Mouse (Mus musculus): Measurements from ENCODE around the gene Abhd4. TPM values are rescaled to one million over a fixed set of nuclear protein-coding genes. Genes with fewer than 3 reads are reported as not detected.
"Not testable (repeated sequence)": the region's sequence is repeated elsewhere in the genome, so short reads cannot be mapped to it uniquely, and the experiment has no call there.

Gene Abhd4
- total and polyA plus RNA-seq, 2 experiments, result 22.1 to 38.4 TPM

GRCm38 (mm10) chr14:54227911-54228451 lies 26.0 kb upstream of the Abhd4 start:
- no peaks in the 10 kb centered on the region for H3K79me2 ChIP-seq (ENCODE audit: control insufficient read depth, insufficient read depth, low read length)
- H3K9ac ChIP-seq (ENCODE audit: low read depth, low read length), result peak overlapping the region; percentile 26
- H3K4me3 ChIP-seq (ENCODE audit: insufficient read depth, low read depth, low read length), result peak overlapping the region; percentile 23; the same call in 1 of the 2 replicates
- no peak overlapping the region for H3K27ac ChIP-seq (replicated peaks; ENCODE audit: insufficient read depth, low read depth, low read length)
- no peaks in the 10 kb centered on the region for H3K27me3 ChIP-seq (ENCODE audit: control insufficient read depth, insufficient read depth, low read length)
- H3K36me3 ChIP-seq (ENCODE audit: control insufficient read depth, insufficient read depth, low read length), result no peaks in the 10 kb centered on the region
- H3K4me1 ChIP-seq (ENCODE audit: control insufficient read depth, insufficient read depth, low read length), result peaks cover 3% of the 10 kb centered on the region; the same call in 1 of the 2 replicates
- TF ChIP-seq POLR2A (IDR thresholded peaks at IDR 0.05; ENCODE audit: extremely low read depth, insufficient read depth, low read length) (no peak), CTCF (IDR thresholded peaks at IDR 0.05; ENCODE audit: low read depth, low read length) (peak; percentile 75)
- 0% methylated on average over 10 of the region's 10 CpGs for WGBS
- DNase-seq (ENCODE audit: extremely low read depth, low read depth, low spot score), result peak; percentile 37

GRCm38 (mm10) chr14:54228501-54228900 lies 25.5 kb upstream of the Abhd4 start:
- Histone ChIP-seq H3K9ac (ENCODE audit: low read depth, low read length) (no peak overlapping the region), H3K4me3 (ENCODE audit: insufficient read depth, low read depth, low read length) (no peak overlapping the region), H3K79me2 (ENCODE audit: control insufficient read depth, insufficient read depth, low read length) (no peaks in the 10 kb centered on the region), H3K27me3 (ENCODE audit: control insufficient read depth, insufficient read depth, low read length) (no peaks in the 10 kb centered on the region), H3K27ac (replicated peaks; ENCODE audit: insufficient read depth, low read depth, low read length) (no peak overlapping the region), H3K36me3 (ENCODE audit: control insufficient read depth, insufficient read depth, low read length) (no peaks in the 10 kb centered on the region), H3K4me1 (ENCODE audit: control insufficient read depth, insufficient read depth, low read length) (peaks cover 3% of the 10 kb centered on the region; the same call in 1 of the 2 replicates)
- DNase-seq (ENCODE audit: extremely low read depth, low read depth, low spot score), result no peak
- TF ChIP-seq CTCF (IDR thresholded peaks at IDR 0.05; ENCODE audit: low read depth, low read length), result no peak
- TF ChIP-seq POLR2A (IDR thresholded peaks at IDR 0.05; ENCODE audit: extremely low read depth, insufficient read depth, low read length), result no peak
- 63% methylated on average over 7 of the region's 7 CpGs for WGBS

GRCm38 (mm10) chr14:54228933-54229713 lies 24.9 kb upstream of the Abhd4 start:
- no peak overlapping the region for H3K27ac ChIP-seq (replicated peaks; ENCODE audit: insufficient read depth, low read depth, low read length)
- no peak overlapping the region for H3K4me3 ChIP-seq (ENCODE audit: insufficient read depth, low read depth, low read length)
- no peak overlapping the region for H3K9ac ChIP-seq (ENCODE audit: low read depth, low read length)
- 80% methylated on average over 25 of the region's 25 CpGs for WGBS
- H3K27me3 ChIP-seq (ENCODE audit: control insufficient read depth, insufficient read depth, low read length), result no peaks in the 10 kb centered on the region
- no peak for TF ChIP-seq POLR2A (IDR thresholded peaks at IDR 0.05; ENCODE audit: extremely low read depth, insufficient read depth, low read length)
- H3K79me2 ChIP-seq (ENCODE audit: control insufficient read depth, insufficient read depth, low read length), result no peaks in the 10 kb centered on the region
- no peaks in the 10 kb centered on the region for H3K36me3 ChIP-seq (ENCODE audit: control insufficient read depth, insufficient read depth, low read length)
- peaks cover 3% of the 10 kb centered on the region; the same call in 1 of the 2 replicates for H3K4me1 ChIP-seq (ENCODE audit: control insufficient read depth, insufficient read depth, low read length)
- no peak for DNase-seq (ENCODE audit: extremely low read depth, low read depth, low spot score)

GRCm38 (mm10) chr14:54229849-54230248 lies 24.1 kb upstream of the Abhd4 start:
- 88% methylated on average over 3 of the region's 4 CpGs for WGBS

DNA sequence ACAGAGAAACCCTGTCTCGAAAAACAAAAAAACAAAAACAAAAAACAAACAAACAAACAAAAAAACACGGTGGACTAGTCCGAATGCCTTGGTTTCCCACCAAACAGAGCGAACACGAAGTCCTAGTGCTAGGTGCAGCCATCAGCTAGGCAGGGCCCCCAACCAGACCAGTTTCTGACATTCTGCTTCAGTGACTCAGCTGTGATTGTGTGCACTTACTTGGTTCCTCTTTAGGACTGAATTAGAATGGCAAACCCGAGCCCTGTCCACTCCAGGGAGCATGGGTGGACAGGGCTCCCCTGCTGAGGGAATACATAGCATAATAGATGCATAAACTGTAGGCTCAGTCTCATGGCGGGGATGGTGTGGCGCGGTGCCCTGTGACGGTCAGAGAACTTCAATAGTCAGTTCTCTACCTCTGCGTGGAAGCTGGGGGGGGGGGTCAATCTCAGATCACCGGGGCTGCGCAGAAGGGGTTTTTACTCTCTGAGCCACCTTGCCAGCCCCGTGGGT lies 23.3 kb upstream of the Abhd4 start:
- Histone ChIP-seq H3K36me3 (ENCODE audit: control insufficient read depth, insufficient read depth, low read length) (peaks cover 3% of the 10 kb centered on the region; the same call in 1 of the 2 replicates), H3K4me1 (ENCODE audit: control insufficient read depth, insufficient read depth, low read length) (peaks cover 3% of the 10 kb centered on the region; the same call in 1 of the 2 replicates), H3K27me3 (ENCODE audit: control insufficient read depth, insufficient read depth, low read length) (no peaks in the 10 kb centered on the region), H3K9ac (ENCODE audit: low read depth, low read length) (no peak overlapping the region), H3K4me3 (ENCODE audit: insufficient read depth, low read depth, low read length) (no peak overlapping the region), H3K79me2 (ENCODE audit: control insufficient read depth, insufficient read depth, low read length) (no peaks in the 10 kb centered on the region), H3K27ac (replicated peaks; ENCODE audit: insufficient read depth, low read depth, low read length) (no peak overlapping the region)
- DNase-seq (ENCODE audit: extremely low read depth, low read depth, low spot score), result no peak
- 79% methylated on average over 14 of the region's 14 CpGs for WGBS
- no peak for TF ChIP-seq CTCF (IDR thresholded peaks at IDR 0.05; ENCODE audit: low read depth, low read length)
- no peak for TF ChIP-seq POLR2A (IDR thresholded peaks at IDR 0.05; ENCODE audit: extremely low read depth, insufficient read depth, low read length)

More at GRCm38 (mm10) chr14:54229849-54230248, 24.1 kb upstream of the Abhd4 start:
- not testable (repeated sequence) for H3K36me3 ChIP-seq (ENCODE audit: control insufficient read depth, insufficient read depth, low read length); DNase-seq (ENCODE audit: extremely low read depth, low read depth, low spot score); H3K4me3 ChIP-seq (ENCODE audit: insufficient read depth, low read depth, low read length); H3K27me3 ChIP-seq (ENCODE audit: control insufficient read depth, insufficient read depth, low read length); H3K27ac ChIP-seq (replicated peaks; ENCODE audit: insufficient read depth, low read depth, low read length); H3K4me1 ChIP-seq (ENCODE audit: control insufficient read depth, insufficient read depth, low read length); H3K9ac ChIP-seq (ENCODE audit: low read depth, low read length); H3K79me2 ChIP-seq (ENCODE audit: control insufficient read depth, insufficient read depth, low read length)
